Mouse (Mus musculus) MN1 (cell line): ENCODE measurements around the gene Cacnb1.

Experiments used
- DNase-seq: peaks from one replicate; pipeline ENCODE4 v3.0.0-alpha.2; 2016; ENCODE audit warnings: low spot score

The Cacnb1 gene

GRCm38 (mm10) chr11:98022555-98023371 is at the start of gene Cacnb1:
TSS of gene Cacnb1 (minus strand) at chr11:98023034.
- DNase-seq = peak; percentile 74

DNA sequence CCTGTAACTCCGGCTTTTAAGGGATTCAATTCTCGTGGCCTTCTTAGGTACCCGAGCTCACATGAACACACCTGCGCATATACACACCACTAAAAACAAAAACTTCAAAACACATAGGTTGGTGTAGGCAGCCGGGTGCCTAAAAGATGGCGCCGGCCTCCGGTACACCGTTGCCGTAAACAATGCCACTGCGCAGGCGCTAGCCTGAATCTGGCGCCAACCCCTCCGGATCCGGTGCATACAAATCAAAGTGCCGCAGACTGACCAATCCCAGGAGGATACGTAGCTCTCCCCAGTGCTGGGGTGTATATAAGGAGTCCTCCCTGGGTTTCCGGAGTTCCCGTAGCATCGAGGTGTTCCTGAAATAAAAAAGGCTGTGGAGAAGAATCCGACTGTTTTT is 44.4 kb upstream of the Cacnb1 start:
- no peak for DNase-seq

DNA sequence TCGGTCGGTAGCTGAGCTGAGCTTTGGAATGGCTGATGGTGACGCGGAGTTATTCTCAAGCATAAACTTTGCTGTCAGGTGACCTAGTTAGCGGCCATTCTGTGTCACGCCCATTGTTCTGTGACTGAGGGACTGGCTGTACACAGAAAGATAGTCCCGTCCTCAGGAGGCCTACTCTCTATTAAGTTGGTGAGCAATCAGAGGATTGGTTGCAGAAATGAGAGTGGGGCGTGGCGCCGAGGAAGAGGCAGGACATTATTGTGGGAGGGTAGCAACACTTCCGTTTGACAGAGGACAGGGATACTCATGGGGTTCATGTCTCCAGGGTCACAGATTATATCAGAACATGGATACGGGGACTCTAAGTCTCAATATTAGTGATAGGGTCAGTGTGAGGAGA is 43.4 kb upstream of the Cacnb1 start:
- no peak for DNase-seq

GRCm38 (mm10) chr11:98061904-98062562 is 39.2 kb upstream of the Cacnb1 start:
- peak; percentile 46 for DNase-seq

DNA sequence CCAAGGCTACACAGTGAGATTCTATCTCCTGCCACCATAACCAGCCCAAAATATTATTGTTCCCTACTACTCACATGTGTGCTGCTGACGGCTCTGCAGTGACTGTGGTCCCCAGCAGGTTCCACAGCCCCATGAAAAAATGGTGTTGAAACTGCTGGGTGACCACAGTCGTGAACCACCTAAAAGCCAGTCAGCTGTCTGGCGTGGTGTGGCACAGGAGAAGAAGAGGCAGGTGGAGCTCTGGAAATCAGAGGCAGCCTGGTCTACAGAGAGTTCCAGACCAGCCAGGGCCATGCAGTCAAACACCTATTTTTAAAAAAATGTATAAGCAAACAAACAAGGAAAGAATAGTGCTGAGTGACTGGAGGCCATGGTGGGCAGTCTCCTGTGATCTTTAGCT is 38.6 kb upstream of the Cacnb1 start:
- no peak for DNase-seq

DNA sequence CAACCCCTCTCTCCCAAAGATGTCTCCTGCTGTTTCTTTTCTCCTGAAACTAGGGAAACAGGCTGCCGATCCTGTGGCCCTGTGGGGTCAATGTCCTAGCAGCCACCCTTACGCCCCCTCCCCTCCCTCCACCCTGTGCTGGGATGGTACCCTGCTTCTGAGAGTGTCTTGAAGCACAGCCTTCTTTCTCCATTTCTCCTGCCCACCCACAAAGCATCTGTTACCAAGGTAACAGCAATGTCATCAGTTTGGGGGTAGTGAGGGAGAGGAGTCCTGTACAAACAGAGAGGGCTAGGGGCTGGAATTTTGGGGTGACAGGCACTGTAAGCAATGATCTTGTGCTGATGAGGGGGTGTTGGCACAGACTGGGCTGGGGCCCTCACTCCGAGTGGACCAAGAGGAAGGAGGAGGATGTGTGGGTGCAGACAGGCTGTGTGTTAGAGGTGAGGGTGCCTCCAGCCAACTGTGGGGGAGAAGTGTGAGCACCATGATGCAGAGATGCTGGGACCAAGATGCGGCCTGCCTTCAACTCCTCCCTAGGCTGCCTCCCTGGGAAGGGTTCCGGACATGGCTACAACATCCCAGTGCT is 37.4 kb upstream of the Cacnb1 start:
- DNase-seq = no peak

DNA sequence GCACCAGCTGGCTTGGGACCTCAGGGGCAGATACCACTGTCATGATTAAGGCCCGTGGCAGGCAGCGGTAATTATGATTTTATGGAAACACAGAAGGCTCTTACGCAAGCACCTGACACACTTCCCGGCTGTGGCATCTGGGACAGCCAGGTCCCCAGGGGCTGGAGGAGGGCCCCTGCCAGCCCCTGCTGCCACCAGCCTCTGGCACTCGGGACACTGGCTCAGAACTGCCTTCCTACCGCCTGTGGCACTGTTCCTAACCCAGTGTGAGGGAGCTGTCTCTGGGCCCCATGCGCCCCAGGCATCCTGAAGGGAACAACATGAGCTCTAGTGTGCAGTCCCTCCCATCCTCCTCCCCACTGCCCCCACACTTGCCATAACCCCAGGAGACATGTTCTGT is 36.8 kb upstream of the Cacnb1 start:
- DNase-seq = peak; percentile 49

- DNase-seq = peak; percentile 67
Observed at GRCm38 (mm10) chr11:98057998-98058397, 35.2 kb upstream of the Cacnb1 start.

GRCm38 (mm10) chr11:98057466-98057865 is 34.6 kb upstream of the Cacnb1 start:
- peak; percentile 45 for DNase-seq

- DNase-seq = peak; percentile 79
Observed at GRCm38 (mm10) chr11:98052989-98053834, 30.4 kb upstream of the Cacnb1 start, which contains the start of gene Stac2. TSS of gene Stac2 (minus strand) at chr11:98053462.

DNA sequence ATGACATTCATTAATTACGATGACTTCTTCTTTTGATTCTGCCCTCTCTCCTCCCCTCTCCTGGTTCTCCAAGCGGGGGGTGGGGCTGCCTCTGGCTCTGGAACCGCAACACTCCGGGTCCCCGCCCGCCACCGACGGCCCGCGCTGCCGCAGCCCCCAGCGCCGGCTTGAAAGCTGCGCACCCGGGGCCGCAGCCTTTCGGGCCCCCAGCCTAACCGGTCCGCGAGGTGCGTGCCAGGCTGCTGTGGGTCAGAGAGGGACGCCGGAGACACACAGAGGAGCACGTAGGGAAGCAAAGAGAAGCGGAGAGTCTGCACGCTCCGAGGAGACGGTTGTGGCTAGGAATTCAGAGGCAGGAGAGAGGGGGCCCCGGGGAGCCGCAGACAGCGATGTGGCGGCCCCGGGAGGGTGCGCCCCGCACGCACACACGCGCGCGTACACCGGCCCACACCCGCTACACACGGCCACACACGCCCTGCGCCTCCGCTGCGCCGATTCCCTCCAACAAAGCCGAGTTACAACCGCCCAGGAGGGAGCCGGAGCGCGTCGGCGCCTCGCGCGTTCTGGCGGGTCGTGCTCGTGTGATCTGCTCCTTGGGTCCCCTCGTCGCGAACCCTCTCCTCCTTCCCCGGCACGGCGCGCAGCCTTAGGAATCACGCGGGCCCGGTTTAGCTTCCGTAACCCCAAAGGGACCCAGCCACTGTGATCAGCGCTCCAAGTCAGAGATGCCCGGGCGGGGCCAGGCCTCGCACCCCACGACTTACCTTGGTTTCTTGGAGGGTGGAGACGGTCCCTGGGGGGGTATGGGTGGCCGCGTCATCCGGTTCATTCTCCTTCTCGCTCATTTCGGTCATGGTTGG is 29.5 kb upstream of the Cacnb1 start:
- DNase-seq = peak; percentile 57

DNA sequence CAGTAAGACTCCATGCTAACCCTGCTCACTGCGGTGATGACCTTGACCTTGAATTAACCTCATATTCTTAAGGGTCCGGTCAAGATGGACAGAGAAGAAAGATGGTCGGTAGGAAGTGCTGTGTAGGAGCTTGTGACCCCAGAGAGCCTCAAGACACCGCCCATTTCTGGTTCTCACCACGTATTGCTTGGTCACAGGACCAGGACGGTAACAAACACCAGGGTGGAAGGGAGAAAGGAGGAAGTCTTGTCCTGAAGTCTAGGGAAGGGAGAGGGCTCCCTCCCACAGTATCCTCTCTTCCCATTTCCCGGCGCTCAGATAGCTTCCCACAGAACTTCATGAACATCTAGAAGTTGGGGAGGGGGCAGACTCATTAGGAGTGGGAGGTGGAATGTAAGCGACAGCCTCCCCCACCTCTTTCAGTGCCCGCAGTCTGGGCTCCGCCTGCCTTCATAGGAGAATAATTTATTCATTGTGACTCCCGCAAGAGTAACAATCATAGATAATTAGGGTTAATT is 28.8 kb upstream of the Cacnb1 start:
- no peak for DNase-seq

- no peak for DNase-seq
Observed at GRCm38 (mm10) chr11:98050940-98051339, 28.1 kb upstream of the Cacnb1 start.

- no peak for DNase-seq
Observed at GRCm38 (mm10) chr11:98050520-98050815, 27.6 kb upstream of the Cacnb1 start.

DNA sequence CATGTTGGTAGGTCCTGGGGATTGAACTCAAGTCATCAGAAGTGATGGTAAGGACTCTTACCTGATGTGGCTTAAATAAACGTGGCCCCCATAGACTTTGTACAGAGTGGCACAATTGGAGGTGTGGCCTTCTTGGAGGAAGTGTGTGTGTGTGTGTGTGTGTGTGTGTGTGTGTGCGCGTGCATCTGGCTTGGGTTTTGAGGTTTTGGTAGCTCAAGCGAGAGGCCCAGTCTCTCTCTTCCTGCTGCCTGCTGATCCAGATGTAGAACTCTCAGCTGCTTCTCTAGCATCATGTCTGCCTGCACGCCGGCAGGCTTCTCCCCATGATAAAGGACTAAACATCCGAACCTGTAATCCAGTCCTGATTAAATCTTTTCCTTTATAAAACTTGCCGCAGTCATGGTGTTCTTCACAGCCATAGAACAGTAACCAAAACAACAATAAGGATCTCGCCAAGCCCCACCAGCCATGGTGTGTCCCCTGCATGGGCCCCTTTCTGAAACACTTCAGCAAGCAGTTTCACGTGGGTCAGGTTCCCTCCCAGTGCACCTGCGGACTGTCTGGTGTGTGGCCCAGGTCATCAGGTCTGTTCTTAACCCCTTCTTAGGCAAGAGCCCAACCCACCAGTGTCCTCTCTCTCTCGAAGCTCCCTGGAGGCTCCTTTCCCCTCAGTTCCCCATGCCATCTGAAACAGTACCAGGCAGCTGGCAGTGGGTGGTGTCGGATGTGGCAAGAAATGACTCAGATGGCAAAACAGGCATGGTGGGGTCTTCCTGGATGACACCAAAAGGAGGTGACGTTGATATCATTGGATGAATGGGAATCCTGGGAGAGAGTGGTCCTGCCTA is 27.1 kb upstream of the Cacnb1 start:
- DNase-seq = no peak

DNA sequence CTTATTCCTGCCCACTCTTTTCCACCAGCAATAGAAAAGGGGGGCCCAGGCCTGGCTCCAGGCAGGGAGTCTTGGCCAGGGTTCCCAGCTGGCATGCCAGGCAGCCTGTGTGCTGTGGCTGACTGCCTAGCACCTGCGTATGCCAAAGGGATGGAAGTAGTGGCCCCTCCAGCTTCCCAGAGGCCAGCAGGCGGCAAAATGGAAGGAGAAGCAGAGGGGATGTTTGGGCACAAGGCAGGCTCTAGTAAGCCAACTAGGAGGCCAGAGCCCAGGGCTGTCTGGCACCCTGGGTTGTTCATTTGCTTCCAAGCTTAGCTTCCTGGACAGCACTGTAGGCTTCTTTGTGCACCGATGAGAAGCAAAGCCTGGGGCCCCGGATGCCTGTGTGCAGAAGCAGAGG is 24.9 kb upstream of the Cacnb1 start:
- DNase-seq = no peak

DNA sequence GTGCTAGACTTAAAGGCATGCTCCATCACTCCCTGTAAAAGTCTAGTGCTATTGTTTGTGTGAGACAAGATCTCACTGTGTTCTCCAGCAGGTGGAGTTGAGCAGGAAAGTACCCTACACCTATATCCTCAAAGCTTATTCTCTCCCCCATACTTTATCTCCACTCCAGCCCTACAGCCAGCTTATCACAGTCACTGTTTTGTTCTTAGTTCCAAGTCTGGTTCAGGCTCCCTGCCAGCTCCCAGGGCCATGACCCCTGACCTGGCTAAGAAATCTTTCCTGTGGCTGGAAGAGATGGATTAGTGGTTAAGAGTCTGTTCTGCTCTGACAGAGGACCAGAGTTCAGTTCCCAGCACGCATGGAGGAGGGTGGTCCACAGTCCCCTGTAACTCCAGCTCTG is 23.6 kb upstream of the Cacnb1 start:
- no peak for DNase-seq

- DNase-seq = no peak
Observed at GRCm38 (mm10) chr11:98045596-98045995, 22.8 kb upstream of the Cacnb1 start.

DNA sequence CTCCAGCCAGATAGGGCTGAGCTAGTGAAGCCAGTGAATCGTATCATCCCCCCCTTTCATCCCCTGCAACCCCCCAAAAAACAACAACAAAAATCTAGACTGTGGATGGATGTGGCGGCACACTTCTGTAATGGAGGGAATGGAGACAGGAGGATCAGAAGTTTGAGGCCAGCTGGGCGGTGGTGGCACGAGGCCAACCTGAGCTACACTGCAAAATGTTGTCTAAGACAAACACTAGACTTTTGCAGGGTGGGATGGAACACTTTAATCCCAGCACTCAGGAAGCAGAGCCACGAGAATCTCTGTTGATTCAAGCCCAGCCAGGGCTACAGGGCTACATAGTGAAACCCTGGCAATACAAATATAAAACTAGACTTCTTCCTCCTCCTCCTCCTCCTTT is 21.2 kb upstream of the Cacnb1 start:
- DNase-seq = no peak

DNA sequence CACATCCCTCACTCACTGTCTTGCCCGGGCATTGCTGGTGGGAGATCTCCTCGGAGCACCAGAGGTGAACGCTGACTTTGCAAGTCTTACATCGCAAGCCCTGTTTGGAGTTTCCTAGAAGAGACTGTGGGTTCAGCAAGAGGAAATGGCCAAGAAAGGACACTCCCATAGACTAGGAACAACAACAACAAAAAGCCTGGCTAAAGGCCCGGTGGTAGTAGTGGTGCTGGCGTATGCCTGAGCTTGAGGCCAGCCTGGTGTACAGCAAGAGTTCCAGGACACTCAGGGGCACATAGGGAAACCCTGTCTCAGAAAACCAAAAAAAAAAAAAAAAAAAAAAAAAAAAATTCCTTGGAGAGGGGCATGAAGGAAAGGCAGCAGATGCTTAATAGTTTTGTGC is 19.9 kb upstream of the Cacnb1 start:
- no peak for DNase-seq
